Mouse (Mus musculus) forebrain, embryonic 15.5 days (tissue): ENCODE data around the gene Dctn1. TPM values are rescaled to one million over a fixed set of nuclear protein-coding genes. Genes with fewer than 3 reads are reported as not detected.

Experiments
- ATAC-seq: fragments of 200-750 bp; cut with Nextera tagmentation; replicated peaks from 2 replicates; pipeline ENCODE4 v1.8.0; 2017; ENCODE audit warnings: mild to moderate bottlenecking, moderate TSS enrichment, moderate library complexity
- H3K27ac ChIP-seq: fragments of 300-500 bp; sonication (generic); replicated peaks from 2 replicates; pipeline ENCODE4 v1.5.1; 2015; ENCODE audit warnings: mild to moderate bottlenecking, inconsistent platforms
- H3K27me3 ChIP-seq: fragments of 300-500 bp; sonication (generic); 2 replicates; pipeline ENCODE4 v1.6.1; 2015; ENCODE audit warnings: inconsistent platforms
- H3K36me3 ChIP-seq: fragments of 300-500 bp; sonication (generic); 2 replicates; pipeline ENCODE4 v1.6.1; 2015; ENCODE audit warnings: mild to moderate bottlenecking, inconsistent platforms
- H3K4me1 ChIP-seq: fragments of 300-500 bp; sonication (generic); 2 replicates; pipeline ENCODE4 v1.6.1; 2015; ENCODE audit warnings: inconsistent platforms
- H3K4me2 ChIP-seq: fragments of 300-500 bp; sonication (generic); replicated peaks from 2 replicates; pipeline ENCODE4 v1.6.1; 2015; ENCODE audit warnings: mild to moderate bottlenecking, inconsistent platforms
- H3K4me3 ChIP-seq: fragments of 300-500 bp; sonication (generic); 2 replicates; pipeline ENCODE4 v1.5.1; 2015; ENCODE audit warnings: mild to moderate bottlenecking, inconsistent platforms
- H3K9ac ChIP-seq: fragments of 300-500 bp; sonication (generic); replicated peaks from 2 replicates; pipeline ENCODE4 v1.6.1; 2015; ENCODE audit warnings: mild to moderate bottlenecking, inconsistent platforms
- H3K9me3 ChIP-seq: fragments of 300-500 bp; sonication (generic); 2 replicates; pipeline ENCODE4 v1.6.1; 2016; ENCODE audit warnings: inconsistent platforms
- WGBS: fragments of 180-500 bp; shearing (Covaris S2); methylation state at CpG from one replicate; pipeline ENCODE4 v1.1.7; 2015; ENCODE audit warnings: mixed read lengths; 5-methylcytosine and 5-hydroxymethylcytosine counted together
- polyA plus RNA-seq: library from polyadenylated mRNA; unstranded; fragments of >200 nt; fragmentation: Nextera tagmentation; extraction: Ambion mirVana; gene quantifications from 2 replicates; pipeline ENCODE4 v1.2.1, GENCODE M21; 2015

The Dctn1 gene
- polyA plus RNA-seq, 1 experiment from 2014 or later, result 147 TPM

GRCm38 (mm10) chr6:83246750-83247149 lies 81.0 kb downstream of the Dctn1 start:
- no peak overlapping the region for H3K4me3 ChIP-seq
- no peaks in the 10 kb centered on the region for H3K27me3 ChIP-seq
- no peak overlapping the region for H3K4me2 ChIP-seq
- H3K36me3 ChIP-seq, result no peaks in the 10 kb centered on the region
- H3K4me1 ChIP-seq, result no peaks in the 10 kb centered on the region
- H3K9ac ChIP-seq, result no peak overlapping the region
- no peak overlapping the region for H3K27ac ChIP-seq
- no peaks in the 10 kb centered on the region for H3K9me3 ChIP-seq
- no peak for ATAC-seq
- WGBS, result 96% methylated on average over 4 of the region's 4 CpGs

- H3K4me2 ChIP-seq, result no peak overlapping the region
- H3K9ac ChIP-seq, result no peak overlapping the region
- no peaks in the 10 kb centered on the region for H3K4me1 ChIP-seq
- no peak overlapping the region for H3K27ac ChIP-seq
- no peak for ATAC-seq
- no peaks in the 10 kb centered on the region for H3K27me3 ChIP-seq
- 92% methylated on average over 2 of the region's 2 CpGs for WGBS
- no peak overlapping the region for H3K4me3 ChIP-seq
- H3K36me3 ChIP-seq, result no peaks in the 10 kb centered on the region
- no peaks in the 10 kb centered on the region for H3K9me3 ChIP-seq
These were observed 81.4 kb downstream of the Dctn1 start for GRCm38 (mm10) chr6:83247153-83247552.

Other genes with a start within 250 kb of the Dctn1 start
- gene Sema4f, start 226.2 kb upstream of the Dctn1 start, polyA plus RNA-seq, result 14.9 and 15.8 TPM in 2 replicates
- not detected in 2 replicates for gene M1ap, start 219.0 kb upstream of the Dctn1 start, polyA plus RNA-seq
- gene Dok1, start 132.4 kb upstream of the Dctn1 start, polyA plus RNA-seq, result 3.1 and 3.4 TPM in 2 replicates
- gene Loxl3, start 131.7 kb upstream of the Dctn1 start, polyA plus RNA-seq, result 4.7 and 6.3 TPM in 2 replicates
- gene Aup1, start 111.4 kb upstream of the Dctn1 start, polyA plus RNA-seq, result 159 and 161 TPM in 2 replicates
- gene Htra2, start 110.6 kb upstream of the Dctn1 start, polyA plus RNA-seq, result 69.9 and 71.0 TPM in 2 replicates
- gene Dqx1, start 108.1 kb upstream of the Dctn1 start, polyA plus RNA-seq, result 0.34 and 0.42 TPM in 2 replicates
- gene Tlx2, start 95.6 kb upstream of the Dctn1 start, polyA plus RNA-seq, result not detected in 2 replicates
- gene Pcgf1, start 88.1 kb upstream of the Dctn1 start, polyA plus RNA-seq, result 48.1 and 49.2 TPM in 2 replicates
- gene Lbx2, start 79.6 kb upstream of the Dctn1 start, polyA plus RNA-seq, result not detected in 2 replicates
- gene Ccdc142, start 64.3 kb upstream of the Dctn1 start, polyA plus RNA-seq, result 3.8 and 4.3 TPM in 2 replicates
- 4.0 and 4.3 TPM in 2 replicates for gene Gm42688, start 64.3 kb upstream of the Dctn1 start, polyA plus RNA-seq
- gene Mrpl53, start 56.9 kb upstream of the Dctn1 start, polyA plus RNA-seq, result 121 and 126 TPM in 2 replicates
- gene Mogs, start 50.4 kb upstream of the Dctn1 start, polyA plus RNA-seq, result 24.2 and 26.7 TPM in 2 replicates
- gene Wbp1, start 44.4 kb upstream of the Dctn1 start, polyA plus RNA-seq, result 229 and 231 TPM in 2 replicates
- 15.6 and 16.5 TPM in 2 replicates for gene Ino80b, start 40.5 kb upstream of the Dctn1 start, polyA plus RNA-seq
- 6.1 and 7.0 TPM in 2 replicates for gene Rtkn, start 30.5 kb upstream of the Dctn1 start, polyA plus RNA-seq
- gene Wdr54, start 9.5 kb upstream of the Dctn1 start, polyA plus RNA-seq, result 18.3 and 18.6 TPM in 2 replicates
- 5.2 and 6.9 TPM in 2 replicates for gene 1700003E16Rik, start 9.5 kb upstream of the Dctn1 start, polyA plus RNA-seq
- gene Slc4a5, start 53.9 kb downstream of the Dctn1 start, polyA plus RNA-seq, result 0.46 and 0.85 TPM in 2 replicates
- 25.4 and 25.6 TPM in 2 replicates for gene Mthfd2, start 160.0 kb downstream of the Dctn1 start, polyA plus RNA-seq
- 32.4 and 32.8 TPM in 2 replicates for gene Mob1a, start 160.1 kb downstream of the Dctn1 start, polyA plus RNA-seq
- 58.8 and 59.7 TPM in 2 replicates for gene Bola3, start 183.2 kb downstream of the Dctn1 start, polyA plus RNA-seq